Mouse (Mus musculus) cerebellum, adult 2 months (tissue): ENCODE results near the gene Tram2.

Experiments used
- CTCF ChIP-seq: fragments of 200-500 bp; IDR thresholded peaks from 2 replicates; pipeline ENCODE4 v1.5.1; 2011; ENCODE audit warnings: low read depth, mild to moderate bottlenecking, control low read depth, low read length, moderate library complexity, borderline replicate concordance; ENCODE audit not compliant: insufficient read depth
- POLR2A ChIP-seq: fragments of 200-500 bp; IDR thresholded peaks from 2 replicates; pipeline ENCODE4 v1.6.1; 2011; ENCODE audit warnings: low read length, control low read depth, borderline replicate concordance; ENCODE audit not compliant: insufficient read depth

DNA sequence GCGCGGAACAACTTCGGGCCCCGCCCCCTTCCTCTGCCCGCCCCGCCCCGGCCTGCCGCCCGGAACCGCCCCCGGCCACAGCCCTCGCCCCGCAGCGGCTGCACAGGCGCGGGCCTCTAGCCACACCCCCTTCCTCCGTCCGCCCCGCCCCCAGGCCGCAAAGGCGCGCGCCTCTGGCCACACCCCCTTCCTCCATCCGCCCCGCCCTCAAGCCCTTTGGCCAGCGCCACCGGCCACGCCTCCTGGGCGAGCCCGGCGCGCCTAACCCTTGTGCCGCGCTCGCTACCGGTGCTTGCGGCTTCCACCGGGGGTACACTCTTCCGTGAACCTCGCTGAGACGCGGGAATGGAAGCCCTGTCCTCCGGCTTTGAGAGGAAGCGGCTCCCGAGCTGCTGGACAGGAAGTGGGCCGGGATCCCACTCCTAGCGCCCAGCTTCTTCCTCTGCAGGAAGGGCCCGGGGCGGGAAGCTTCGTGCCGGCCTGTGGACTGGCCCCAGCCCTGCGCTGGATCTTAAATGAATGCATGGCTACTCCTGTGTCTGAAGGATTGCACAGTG, at the start of gene Tram2:
- TF ChIP-seq CTCF (no peak), POLR2A (peak; percentile 57; the same call in 1 of the 2 replicates)
